8 mouse cellular contexts compared by ENCODE assay signal in the genomic region with DNA sequence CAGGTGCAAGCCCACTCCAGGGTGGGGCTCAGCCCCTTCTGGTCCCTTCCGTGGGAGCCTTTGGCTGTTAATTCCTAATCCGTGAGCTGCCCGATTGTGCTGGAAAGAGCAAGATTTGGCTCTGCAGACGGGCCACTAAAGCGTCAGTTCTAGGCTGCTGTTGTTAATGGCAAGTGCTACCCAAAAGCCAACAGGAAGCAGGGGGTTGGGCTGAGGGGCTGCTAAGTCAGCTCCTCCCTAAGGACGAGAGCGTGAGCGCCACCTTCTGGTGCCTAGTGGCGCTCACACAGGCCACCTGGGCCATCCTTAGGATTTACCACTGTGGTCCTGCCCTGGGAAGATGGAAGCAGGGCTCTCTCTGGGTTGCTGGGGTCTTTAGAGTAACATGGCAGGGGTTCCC. TPM values are rescaled to one million over a fixed set of nuclear protein-coding genes. Genes with fewer than 3 reads are reported as not detected.
A peak's percentile ranks its signal among the peaks of the same experiment; 100 is the strongest.
DNase-seq lines count a peak whose midpoint lies in the region; ATAC-seq and TF ChIP-seq lines count a peak whose summit lies in the region.

No protein-coding gene starts in this region.

- TF ChIP-seq RAD21 in CH12.LX (IDR thresholded peaks at IDR 0.05; ENCODE audit: low read depth, low read length): peak; percentile 34

- ATAC-seq in intestine, postnatal 0 days: no peak
- no peak for ATAC-seq in intestine, embryonic 15.5 days
- peak; percentile 55 for ATAC-seq in common myeloid progenitor, adult 5-6 weeks (replicated peaks; ENCODE audit: low read depth, poor library complexity, severe bottlenecking)

- no peaks in the 10 kb centered on the region for H3K79me2 ChIP-seq in CH12.LX (replicated peaks; ENCODE audit: control insufficient read depth, extremely low read depth, insufficient read depth, poor library complexity, severe bottlenecking)

- H3K27me3 ChIP-seq in intestine, postnatal 0 days (replicated peaks; ENCODE audit: control insufficient read depth, insufficient read depth, low read length): no peaks in the 10 kb centered on the region
- no peaks in the 10 kb centered on the region for H3K27me3 ChIP-seq in intestine, embryonic 15.5 days (replicated peaks)
- no peaks in the 10 kb centered on the region for H3K27me3 ChIP-seq in CH12.LX (replicated peaks)
- H3K27me3 ChIP-seq in limb, embryonic 10.5 days (ENCODE audit: low read depth, poor library complexity, severe bottlenecking): no peaks in the 10 kb centered on the region

- TF ChIP-seq EP300 in CH12.LX (IDR thresholded peaks at IDR 0.05; ENCODE audit: low read length): no peak

- H3K9me3 ChIP-seq in intestine, postnatal 0 days (ENCODE audit: control insufficient read depth): no peaks in the 10 kb centered on the region
- H3K9me3 ChIP-seq in intestine, embryonic 15.5 days: no peaks in the 10 kb centered on the region
- H3K9me3 ChIP-seq in CH12.LX (replicated peaks; ENCODE audit: low read length): no peaks in the 10 kb centered on the region
- H3K9me3 ChIP-seq in limb, embryonic 10.5 days (replicated peaks): no peaks in the 10 kb centered on the region

- H3K4me2 ChIP-seq in intestine, postnatal 0 days (replicated peaks; ENCODE audit: low read depth): no peak overlapping the region
- no peak overlapping the region for H3K4me2 ChIP-seq in intestine, embryonic 15.5 days (replicated peaks)
- no peak overlapping the region for H3K4me2 ChIP-seq in CH12.LX (ENCODE audit: insufficient read depth, low read depth, poor library complexity, severe bottlenecking)

- no peak overlapping the region; the same call in 1 of the 2 replicates for H3K27ac ChIP-seq in intestine, postnatal 0 days (ENCODE audit: low read depth, low read length)
- H3K27ac ChIP-seq in intestine, embryonic 15.5 days: no peak overlapping the region
- H3K27ac ChIP-seq in CH12.LX (ENCODE audit: insufficient read depth, low read depth): no peak overlapping the region
- peak overlapping the region; percentile 75 for H3K27ac ChIP-seq in limb, embryonic 10.5 days

- H3K9ac ChIP-seq in intestine, postnatal 0 days (ENCODE audit: low read depth, low read length): no peak overlapping the region
- no peak overlapping the region for H3K9ac ChIP-seq in intestine, embryonic 15.5 days
- no peak overlapping the region for H3K9ac ChIP-seq in CH12.LX (ENCODE audit: insufficient read depth, low read depth)

- H3K4me1 ChIP-seq in intestine, postnatal 0 days (replicated peaks; ENCODE audit: control insufficient read depth, insufficient read depth, low read length): no peaks in the 10 kb centered on the region
- H3K4me1 ChIP-seq in intestine, embryonic 15.5 days (replicated peaks): peaks cover 10% of the 10 kb centered on the region
- peaks cover 22 to 56% of the 10 kb centered on the region in 2 experiments for H3K4me1 ChIP-seq in CH12.LX (ENCODE audit: control insufficient read depth in 1 of 2, insufficient read depth in 2 of 2)
- H3K4me1 ChIP-seq in limb, embryonic 10.5 days: peaks cover 34% of the 10 kb centered on the region

- WGBS in intestine, postnatal 0 days: 45% methylated on average over 9 of the region's 9 CpGs
- WGBS in intestine, embryonic 15.5 days: 35% methylated on average over 9 of the region's 9 CpGs
- WGBS in limb, embryonic 10.5 days: 33% methylated on average over 9 of the region's 9 CpGs

- H3K36me3 ChIP-seq in intestine, postnatal 0 days (ENCODE audit: control insufficient read depth, insufficient read depth): peaks cover 26% of the 10 kb centered on the region
- H3K36me3 ChIP-seq in intestine, embryonic 15.5 days: peaks cover 18% of the 10 kb centered on the region
- peaks cover 0 to 37% of the 10 kb centered on the region in 2 experiments for H3K36me3 ChIP-seq in CH12.LX (replicated peaks in 1 of 2; ENCODE audit: control insufficient read depth in 1 of 2, insufficient read depth in 1 of 2, low read length in 1 of 2)
- H3K36me3 ChIP-seq in limb, embryonic 10.5 days: peaks cover 56% of the 10 kb centered on the region

- dilution Hi-C loops in CH12.LX (cut with MboI; ENCODE audit: extremely low pct_ligation_motif_present, extremely low pct_unique_long_range_greater_than_20kb, low sequenced_read_pairs): no loop called here

- in situ Hi-C loops in CH12.LX (cut with MboI; ENCODE audit: low pct_ligation_motif_present, low pct_unique_long_range_greater_than_20kb, low sequenced_read_pairs): no loop called here

- no peak overlapping the region for H3K4me3 ChIP-seq in intestine, postnatal 0 days (ENCODE audit: low read depth, low read length)
- H3K4me3 ChIP-seq in intestine, embryonic 15.5 days (replicated peaks): no peak overlapping the region
- no peak overlapping the region for H3K4me3 ChIP-seq in CH12.LX (replicated peaks in 1 of 3; ENCODE audit: low read depth in 2 of 3, low read length in 2 of 3, poor library complexity in 1 of 3)
- no peak overlapping the region for H3K4me3 ChIP-seq in limb, embryonic 10.5 days

- peak; percentile 71 for TF ChIP-seq CTCF in intestine, postnatal 0 days (IDR thresholded peaks at IDR 0.05; ENCODE audit: low read depth)
- peak; percentile 45 to 71 for TF ChIP-seq CTCF in CH12.LX (conservative IDR thresholded peaks at IDR 0.05 in 1 of 2, IDR thresholded peaks at IDR 0.05 in 1 of 2; ENCODE audit: low read depth in 2 of 2, low read length in 2 of 2)

- intact Hi-C loops in gastrocnemius, postnatal 36 days (cut with DNase I): loop anchor here (5.0 kb wide), 1 partner anchor 307 kb away; a partner anchor contains a TSS

- peak; percentile 86 for DNase-seq in CH12.LX (ENCODE audit: extremely low read depth)
- peak; percentile 58 for DNase-seq in limb, embryonic 10.5 days (ENCODE audit: low spot score)
- peak; percentile 66 for DNase-seq in retina, embryonic 14.5 days (ENCODE audit: low spot score)
- DNase-seq in gastrocnemius, postnatal 36 days: no peak
- DNase-seq in right cerebral cortex, adult 2 months (ENCODE audit: low spot score in 2 of 2): no peak

- TF ChIP-seq POLR2A in CH12.LX (IDR thresholded peaks at IDR 0.05; ENCODE audit: low read depth, low read length): no peak

TF ChIP-seq in CH12.LX, 34 proteins besides CTCF, POLR2A, EP300 and RAD21 (continues in another document):
- no peak for TF ChIP-seq BHLHE40 (IDR thresholded peaks at IDR 0.05; ENCODE audit: low read depth, low read length)
- no peak for TF ChIP-seq RCOR1 (conservative IDR thresholded peaks at IDR 0.05; ENCODE audit: low read depth, low read length)
- TF ChIP-seq POLR2AphosphoS2 (IDR thresholded peaks at IDR 0.05; ENCODE audit: low read depth, low read length): no peak
- TF ChIP-seq ZMIZ1 (IDR thresholded peaks at IDR 0.05; ENCODE audit: low read depth, low read length): no peak
- 0 out of 2 replicates have a peak, but pooled peaks have one; percentile 18 for TF ChIP-seq ELF1 (IDR thresholded peaks at IDR 0.05; ENCODE audit: low read depth, low read length)
- no peak for TF ChIP-seq NELFE (IDR thresholded peaks at IDR 0.05; ENCODE audit: low read depth, low read length)
- TF ChIP-seq KAT2A (IDR thresholded peaks at IDR 0.05; ENCODE audit: insufficient replicate concordance, low read length): no peak
- peak; percentile 42 for TF ChIP-seq SMC3 (IDR thresholded peaks at IDR 0.05; ENCODE audit: low read depth, low read length)
- no peak for TF ChIP-seq TBP (conservative IDR thresholded peaks at IDR 0.05; ENCODE audit: low read depth, low read length)
- no peak for TF ChIP-seq SIN3A (IDR thresholded peaks at IDR 0.05; ENCODE audit: low read length)
- TF ChIP-seq USF1 (IDR thresholded peaks at IDR 0.05; ENCODE audit: low read depth, low read length): no peak
- TF ChIP-seq MXI1 (IDR thresholded peaks at IDR 0.05; ENCODE audit: low read depth, low read length): no peak
- no peak for TF ChIP-seq JUN (IDR thresholded peaks at IDR 0.05; ENCODE audit: insufficient read depth, low read depth, low read length)
- TF ChIP-seq ETS1 (conservative IDR thresholded peaks at IDR 0.05; ENCODE audit: low read depth, low read length): no peak
- no peak for TF ChIP-seq MAZ (IDR thresholded peaks at IDR 0.05; ENCODE audit: low read depth, low read length)
- TF ChIP-seq TCF12 (IDR thresholded peaks at IDR 0.05; ENCODE audit: low read depth, low read length): peak; percentile 21; the same call in 1 of the 2 replicates
- TF ChIP-seq ZC3H11A (IDR thresholded peaks at IDR 0.05; ENCODE audit: low read depth, low read length): no peak
- no peak for TF ChIP-seq CHD1 (IDR thresholded peaks at IDR 0.05; ENCODE audit: low read depth, low read length)
- TF ChIP-seq USF2 (conservative IDR thresholded peaks at IDR 0.05; ENCODE audit: low read depth, low read length): no peak
- 0 out of 2 replicates have a peak, but pooled peaks have one; percentile 20 for TF ChIP-seq MAFK (IDR thresholded peaks at IDR 0.05; ENCODE audit: insufficient replicate concordance, low read length)
- TF ChIP-seq GABPA (IDR thresholded peaks at IDR 0.05; ENCODE audit: insufficient replicate concordance, low read depth, low read length): no peak
- no peak for TF ChIP-seq JUND (conservative IDR thresholded peaks at IDR 0.05; ENCODE audit: low read depth, low read length)
- TF ChIP-seq UBTF (IDR thresholded peaks at IDR 0.05; ENCODE audit: low read depth, low read length): no peak
- TF ChIP-seq ZKSCAN1 (IDR thresholded peaks at IDR 0.05; ENCODE audit: borderline replicate concordance, low read depth, low read length): no peak
- TF ChIP-seq MYC (IDR thresholded peaks at IDR 0.05; ENCODE audit: low read depth, low read length): no peak
- no peak for TF ChIP-seq ZNF384 (IDR thresholded peaks at IDR 0.05; ENCODE audit: low read depth, low read length)
- TF ChIP-seq MAX (IDR thresholded peaks at IDR 0.05; ENCODE audit: low read length): no peak
- no peak for TF ChIP-seq HCFC1 (IDR thresholded peaks at IDR 0.05; ENCODE audit: low read depth, low read length)
- no peak for TF ChIP-seq CHD2 (IDR thresholded peaks at IDR 0.05; ENCODE audit: low read length)
- TF ChIP-seq IRF4 (IDR thresholded peaks at IDR 0.05; ENCODE audit: low read depth, low read length): no peak
- TF ChIP-seq MEF2A (IDR thresholded peaks at IDR 0.05; ENCODE audit: borderline replicate concordance, low read depth, low read length): no peak
- no peak for TF ChIP-seq E2F4 (IDR thresholded peaks at IDR 0.05; ENCODE audit: insufficient replicate concordance, low read depth, low read length)

RNA-seq across cellular contexts. Expression of a gene that starts 33.1 kb away (rescaled TPM):
- 42.8 and 46.8 TPM in 2 replicates for polyA plus RNA-seq in intestine, postnatal 0 days (2015; fragmentation: Nextera tagmentation; extraction: Ambion mirVana)
- 81.6 and 84.4 TPM in 2 replicates for polyA plus RNA-seq in intestine, embryonic 15.5 days (2015; fragmentation: Nextera tagmentation; extraction: Ambion mirVana)
- 12.2 and 13.1 TPM in 2 replicates for total RNA-seq in CH12.LX (2012; rRNA removed)
- 12.8 and 13.3 TPM in 2 replicates for total RNA-seq in CH12.LX (2014; rRNA removed)
- polyA plus RNA-seq in CH12.LX (2012; ENCODE audit: insufficient read length, low read depth): 32.0 and 39.0 TPM in 2 replicates
- total RNA-seq in common myeloid progenitor, adult 5-6 weeks (2017): 14.6 and 28.2 TPM in 2 replicates
- polyA plus RNA-seq in limb, embryonic 10.5 days (2016; fragmentation: Nextera tagmentation; extraction: Ambion mirVana): 131 and 153 TPM in 2 replicates
- 1 to 10 TPM; 8.2 to 9.2 TPM for total RNA-seq in gastrocnemius, postnatal 36 days (2021)

Comparison
In these comparisons a context has a peak if more than half of its experiments do, and no peak if none do; other contexts are left out.
1. DNase-seq: peak in CH12.LX (single experiment), limb, embryonic 10.5 days (single experiment) and retina, embryonic 14.5 days (single experiment); none in gastrocnemius, postnatal 36 days (0 of 2) and right cerebral cortex, adult 2 months (0 of 2).